Mouse (Mus musculus) bone marrow macrophage, adult 2 months (primary cell): Measurements from ENCODE around the gene Pi4ka.

Source experiments
- CTCF ChIP-seq: IDR thresholded peaks from 2 replicates; pipeline ENCODE4 v1.5.1; 2012; ENCODE audit warnings: low read depth, mild to moderate bottlenecking, low read length, moderate library complexity
- POLR2A ChIP-seq: IDR thresholded peaks from 2 replicates; pipeline ENCODE4 v1.6.1; 2012; ENCODE audit warnings: mild to moderate bottlenecking, low read depth, low read length, borderline replicate concordance

GRCm38 (mm10) chr16:17321481-17321880 lies 84.6 kb downstream of the Pi4ka start:
- TF ChIP-seq CTCF (no peak), POLR2A (no peak)
